Mouse (Mus musculus) C2C12 (cell line): ENCODE data around the gene Peli2. TPM values are rescaled to one million over a fixed set of nuclear protein-coding genes. Genes with fewer than 3 reads are reported as not detected.

ENCODE experiments used
- H3K27me3 ChIP-seq: one replicate; pipeline ENCODE4 v1.6.1; 2011; ENCODE audit not compliant: control insufficient read depth, insufficient read depth, insufficient read length
- H3K36me3 ChIP-seq: one replicate; pipeline ENCODE4 v1.6.1; 2011; ENCODE audit not compliant: control insufficient read depth, insufficient read depth
- H3K4me3 ChIP-seq: one replicate; pipeline ENCODE4 v1.5.1; 2011; ENCODE audit warnings: mild to moderate bottlenecking, control low read depth; ENCODE audit not compliant: poor library complexity, insufficient read depth, severe bottlenecking
- H3K79me2 ChIP-seq: one replicate; pipeline ENCODE4 v1.6.1; 2011; ENCODE audit not compliant: control insufficient read depth, insufficient read depth
- H3K79me3 ChIP-seq: one replicate; pipeline ENCODE4 v1.6.1; 2011; ENCODE audit warnings: low read depth, control low read depth
- H3ac ChIP-seq: one replicate; pipeline ENCODE3; 2011; ENCODE audit warnings: low read depth; ENCODE audit not compliant: control insufficient read depth, insufficient read length
- CEBPB ChIP-seq: IDR thresholded peaks from one replicate; pipeline ENCODE4 v1.6.1; 2011; ENCODE audit warnings: low read depth, mild to moderate bottlenecking, control low read depth, moderate library complexity
- CTCF ChIP-seq: IDR thresholded peaks from one replicate; pipeline ENCODE4 v1.5.1; 2011; ENCODE audit not compliant: control insufficient read depth, insufficient read depth, insufficient read length
- FOSL1 ChIP-seq: IDR thresholded peaks from one replicate; pipeline ENCODE4 v1.8.0; 2011; ENCODE audit warnings: mild to moderate bottlenecking, low read length; ENCODE audit not compliant: poor library complexity, insufficient read depth, severe bottlenecking
- MAX ChIP-seq: IDR thresholded peaks from one replicate; pipeline ENCODE4 v1.6.1; 2011; ENCODE audit warnings: mild to moderate bottlenecking, control low read depth
- MYOD1 ChIP-seq: IDR thresholded peaks from one replicate; pipeline ENCODE4 v1.6.1; 2011; ENCODE audit warnings: low read depth; ENCODE audit not compliant: control insufficient read depth, insufficient read length
- MYOG ChIP-seq: IDR thresholded peaks from one replicate; pipeline ENCODE4 v1.6.1; 2011; ENCODE audit not compliant: control insufficient read depth, insufficient read length; ENCODE audit errors: extremely low read depth
- USF1 ChIP-seq: IDR thresholded peaks from one replicate; pipeline ENCODE4 v1.6.1; 2011; ENCODE audit warnings: low read depth, mild to moderate bottlenecking, control low read depth, moderate library complexity
- polyA plus RNA-seq: library from polyadenylated mRNA; unstranded; fragments of >200 nt; fragmentation: generic; extraction: Trizol; gene quantifications from one replicate; pipeline ENCODE4 v1.2.1, GENCODE M21; 2012; ENCODE audit warnings: missing spikeins

Gene Peli2
- polyA plus RNA-seq, 1 experiment = 13.9 TPM

DNA sequence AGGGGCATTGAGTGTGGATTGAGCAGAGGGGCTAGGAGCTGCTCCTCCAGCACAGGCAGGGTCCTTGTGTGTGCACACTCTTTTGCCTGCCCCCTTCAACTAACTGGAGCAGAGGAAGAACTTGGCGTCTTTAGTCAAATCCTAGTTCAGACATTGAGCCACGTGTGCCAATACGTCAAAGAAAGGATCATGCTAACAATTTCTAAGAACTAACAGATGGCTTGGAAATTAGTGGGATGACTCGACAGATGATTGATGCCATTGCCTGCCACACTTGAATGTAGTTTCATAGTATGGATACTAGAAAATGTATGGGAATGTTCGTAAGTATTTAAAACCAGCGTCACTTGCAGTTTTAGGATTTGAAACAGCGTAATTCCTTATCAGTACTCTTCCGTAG is 54.5 kb downstream of the Peli2 start:
- Histone ChIP-seq H3K4me3 (no peak overlapping the region), H3K36me3 (no peaks in the 10 kb centered on the region), H3K27me3 (no peaks in the 10 kb centered on the region), H3K79me2 (no peaks in the 10 kb centered on the region), H3ac (no peak overlapping the region), H3K79me3 (no peaks in the 10 kb centered on the region)
- TF ChIP-seq CEBPB (no peak), USF1 (no peak), MYOG (no peak), MAX (no peak), FOSL1 (no peak), MYOD1 (no peak), CTCF (no peak)

DNA sequence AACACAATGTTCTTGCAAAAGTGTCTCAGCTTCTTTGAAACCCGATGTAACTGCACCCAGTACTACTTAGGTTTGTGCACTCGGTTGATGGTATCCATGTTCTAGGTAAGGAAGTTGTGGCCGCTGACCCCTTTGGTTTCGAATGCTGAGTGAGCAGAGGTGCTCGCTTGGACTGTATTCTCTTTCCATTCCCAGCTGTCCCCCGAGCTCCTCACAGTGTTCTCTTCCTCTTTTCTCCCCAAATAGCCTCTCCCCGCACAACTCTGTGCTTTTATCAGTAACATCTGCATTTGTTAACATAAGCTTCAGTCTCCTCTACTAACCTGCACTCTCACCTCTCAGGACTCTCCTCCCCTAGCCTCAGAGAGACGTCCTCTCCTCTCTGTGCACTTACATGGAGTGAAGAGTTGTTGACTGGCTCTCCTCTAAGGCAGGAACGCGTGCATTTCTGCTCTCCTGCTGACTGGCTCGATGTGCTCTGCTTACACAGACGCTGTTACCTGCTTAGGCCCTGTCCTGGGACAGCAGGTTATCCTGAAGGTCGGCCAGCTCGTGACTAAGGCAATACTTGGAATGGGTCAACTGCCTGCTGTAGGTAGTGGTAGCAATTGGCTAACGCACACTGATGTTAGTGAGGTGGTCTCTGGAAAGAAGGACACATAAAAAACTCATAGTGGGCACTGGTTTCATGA is 57.8 kb downstream of the Peli2 start:
- H3K27me3 ChIP-seq = no peaks in the 10 kb centered on the region
- no peaks in the 10 kb centered on the region for H3K79me2 ChIP-seq
- no peak for TF ChIP-seq MAX
- TF ChIP-seq CEBPB = no peak
- TF ChIP-seq USF1 = no peak
- no peak for TF ChIP-seq MYOD1
- TF ChIP-seq FOSL1 = no peak
- no peak for TF ChIP-seq CTCF
- no peak for TF ChIP-seq MYOG

DNA sequence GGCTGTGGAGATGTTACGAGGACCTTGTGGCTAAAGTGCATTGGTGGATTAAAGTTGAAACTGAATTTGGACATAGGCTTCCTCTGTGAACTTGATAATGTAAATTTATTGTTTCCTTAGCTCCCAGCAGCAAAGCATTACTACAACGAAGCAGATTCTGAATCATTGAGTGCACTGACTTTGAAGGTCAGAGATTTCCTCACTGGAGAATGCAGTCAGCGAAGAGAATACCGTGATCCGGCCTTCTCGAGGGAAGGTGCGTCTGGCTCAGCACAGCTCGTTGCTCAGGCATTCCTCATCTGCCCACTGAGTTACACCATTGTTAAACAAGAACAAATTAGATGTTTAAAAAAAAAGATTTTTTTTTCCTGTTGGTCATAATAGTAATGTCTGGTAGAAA is 58.4 kb downstream of the Peli2 start:
- TF ChIP-seq MYOG = no peak
- no peak for TF ChIP-seq CEBPB
- TF ChIP-seq USF1 = no peak
- no peak for TF ChIP-seq FOSL1
- no peak for TF ChIP-seq MAX
- no peak for TF ChIP-seq MYOD1
- no peak for TF ChIP-seq CTCF
- H3K4me3 ChIP-seq = no peak overlapping the region
- H3K27me3 ChIP-seq = no peaks in the 10 kb centered on the region
- H3K79me2 ChIP-seq = no peaks in the 10 kb centered on the region
- H3K79me3 ChIP-seq = no peaks in the 10 kb centered on the region
- H3ac ChIP-seq = no peak overlapping the region
- no peaks in the 10 kb centered on the region for H3K36me3 ChIP-seq

More for the DNA sequence above, 57.8 kb downstream of the Peli2 start:
- H3K79me3 ChIP-seq = no peaks in the 10 kb centered on the region
- no peak overlapping the region for H3ac ChIP-seq
- H3K4me3 ChIP-seq = no peak overlapping the region
- H3K36me3 ChIP-seq = no peaks in the 10 kb centered on the region

DNA sequence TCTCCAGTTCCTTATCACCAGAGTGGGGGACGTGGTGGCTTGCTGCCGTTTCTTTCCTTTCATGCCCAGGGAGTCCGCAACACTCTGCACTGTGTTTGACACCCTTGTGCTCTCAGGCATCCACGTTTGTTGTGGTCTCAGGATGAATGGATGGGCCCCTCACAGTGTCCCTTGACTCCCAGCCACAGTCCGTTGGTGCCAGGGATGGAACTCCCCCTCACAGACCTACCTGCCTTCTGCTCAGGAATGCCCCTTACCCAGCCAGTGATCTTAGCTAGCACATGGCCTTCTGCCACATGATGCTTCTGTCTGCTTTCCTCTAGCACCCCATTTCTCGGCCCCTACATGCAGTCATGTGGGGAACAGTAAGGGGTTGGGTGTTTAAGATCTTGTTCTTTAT is 65.7 kb downstream of the Peli2 start:
- TF ChIP-seq MAX (no peak), USF1 (no peak), CTCF (no peak), MYOD1 (no peak), FOSL1 (no peak), CEBPB (no peak), MYOG (no peak)
- no peak overlapping the region for H3ac ChIP-seq
- no peaks in the 10 kb centered on the region for H3K79me3 ChIP-seq
- no peaks in the 10 kb centered on the region for H3K27me3 ChIP-seq
- no peak overlapping the region for H3K4me3 ChIP-seq
- H3K36me3 ChIP-seq = no peaks in the 10 kb centered on the region
- H3K79me2 ChIP-seq = no peaks in the 10 kb centered on the region

DNA sequence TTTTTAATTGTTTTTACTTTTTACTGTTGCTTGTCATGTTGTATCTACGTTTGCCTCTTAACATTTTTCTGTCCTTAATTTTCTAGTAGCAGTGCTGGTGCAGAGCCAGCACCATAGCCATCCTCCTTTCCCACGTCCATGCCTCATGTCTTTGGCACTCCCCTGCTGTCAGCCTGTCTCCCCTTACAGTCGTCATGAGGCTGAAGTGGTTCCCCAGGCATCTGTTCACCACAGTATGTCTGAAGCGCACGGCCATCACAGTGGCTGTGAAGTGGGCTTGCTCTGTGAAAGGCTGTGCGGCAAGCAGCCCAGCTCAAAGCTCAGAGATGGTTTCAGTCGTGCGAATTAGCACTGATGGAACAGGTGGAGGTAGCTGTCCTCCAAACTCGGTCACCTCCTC is 66.5 kb downstream of the Peli2 start:
- Histone ChIP-seq H3ac (no peak overlapping the region), H3K79me2 (no peaks in the 10 kb centered on the region), H3K4me3 (no peak overlapping the region), H3K36me3 (no peaks in the 10 kb centered on the region), H3K27me3 (no peaks in the 10 kb centered on the region), H3K79me3 (no peaks in the 10 kb centered on the region)
- TF ChIP-seq FOSL1 (no peak), MYOD1 (no peak), MYOG (no peak)

DNA sequence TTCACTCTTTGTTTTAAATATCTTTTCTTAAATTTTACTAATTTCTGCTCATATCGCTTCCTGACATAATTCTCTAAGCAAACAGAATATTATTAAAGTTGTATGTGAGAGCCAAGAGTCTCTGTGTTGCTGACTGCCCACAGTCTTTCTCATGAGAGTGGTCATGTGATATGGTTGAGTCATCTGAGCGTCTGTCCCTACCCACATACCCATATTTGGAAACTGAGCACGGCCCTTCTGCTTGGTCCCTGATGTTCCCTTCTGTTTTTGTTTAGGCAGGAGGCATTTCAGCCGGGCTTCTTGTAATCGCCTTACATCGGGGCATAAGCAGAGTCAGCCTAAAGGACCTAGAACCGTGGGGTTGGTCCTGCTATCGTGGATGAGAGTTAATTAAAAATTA is 68.7 kb downstream of the Peli2 start:
- TF ChIP-seq CEBPB = no peak
- peak; percentile 92 for TF ChIP-seq USF1
- TF ChIP-seq FOSL1 = no peak
- no peak for TF ChIP-seq MYOD1
- Histone ChIP-seq H3ac (no peak overlapping the region), H3K79me3 (no peaks in the 10 kb centered on the region), H3K4me3 (no peak overlapping the region), H3K36me3 (no peaks in the 10 kb centered on the region), H3K27me3 (no peaks in the 10 kb centered on the region), H3K79me2 (no peaks in the 10 kb centered on the region)
